Mouse (Mus musculus): ENCODE measurements at regions not wholly inside any gene's neighbourhood (a gene's known extent, or its start where the extent isn't known, plus 50 kb on each side); places are given as distances from the start of the nearest gene placed in this dataset.

- no peak for TF ChIP-seq CTCF (IDR thresholded peaks at IDR 0.05; ENCODE audit: low read depth)
- TF ChIP-seq EP300 (IDR thresholded peaks at IDR 0.05; ENCODE audit: low read depth), result peak; percentile 39
These were observed 164.1 kb downstream of the Cemip2 start for GRCm38 (mm10) chr19:21942286-21942685.

Data from liver, postnatal 0 days (tissue).